Mouse (Mus musculus) brain, embryonic 14.5 days (tissue): ENCODE measurements around the gene Sumo2.
"Not testable (repeated sequence)": the region's sequence is repeated elsewhere in the genome, so short reads cannot be mapped to it uniquely, and the experiment has no call there.

ENCODE experiments used
- CTCF ChIP-seq: fragments of 200-500 bp; IDR thresholded peaks from 2 replicates; pipeline ENCODE4 v1.5.1; 2012; ENCODE audit warnings: inconsistent platforms, mild to moderate bottlenecking, moderate library complexity, borderline replicate concordance; ENCODE audit not compliant: insufficient read depth, insufficient read length; ENCODE audit errors: extremely low read depth
- POLR2A ChIP-seq: fragments of 200-500 bp; IDR thresholded peaks from 2 replicates; pipeline ENCODE4 v1.6.1; 2012; ENCODE audit warnings: mild to moderate bottlenecking, inconsistent platforms, borderline replicate concordance; ENCODE audit not compliant: poor library complexity, insufficient read depth, insufficient read length, severe bottlenecking; ENCODE audit errors: extremely low read depth

GRCm38 (mm10) chr11:115476630-115477029 is 59.4 kb downstream of the Sumo2 start:
- not testable (repeated sequence) for TF ChIP-seq CTCF, POLR2A
